Mouse (Mus musculus) liver, embryonic 14.5 days (tissue): ENCODE measurements at regions not wholly inside any gene's neighbourhood (a gene's known extent, or its start where the extent isn't known, plus 50 kb on each side); places are given as distances from the start of the nearest gene placed in this dataset.

Experiments used
- CTCF ChIP-seq: IDR thresholded peaks from 2 replicates; pipeline ENCODE4 v1.5.1; 2016; ENCODE audit warnings: antibody characterized with exemption, low read depth, control low read depth
- EP300 ChIP-seq: IDR thresholded peaks from 2 replicates; pipeline ENCODE4 v1.6.1; 2016; ENCODE audit warnings: antibody characterized with exemption, low read depth

DNA sequence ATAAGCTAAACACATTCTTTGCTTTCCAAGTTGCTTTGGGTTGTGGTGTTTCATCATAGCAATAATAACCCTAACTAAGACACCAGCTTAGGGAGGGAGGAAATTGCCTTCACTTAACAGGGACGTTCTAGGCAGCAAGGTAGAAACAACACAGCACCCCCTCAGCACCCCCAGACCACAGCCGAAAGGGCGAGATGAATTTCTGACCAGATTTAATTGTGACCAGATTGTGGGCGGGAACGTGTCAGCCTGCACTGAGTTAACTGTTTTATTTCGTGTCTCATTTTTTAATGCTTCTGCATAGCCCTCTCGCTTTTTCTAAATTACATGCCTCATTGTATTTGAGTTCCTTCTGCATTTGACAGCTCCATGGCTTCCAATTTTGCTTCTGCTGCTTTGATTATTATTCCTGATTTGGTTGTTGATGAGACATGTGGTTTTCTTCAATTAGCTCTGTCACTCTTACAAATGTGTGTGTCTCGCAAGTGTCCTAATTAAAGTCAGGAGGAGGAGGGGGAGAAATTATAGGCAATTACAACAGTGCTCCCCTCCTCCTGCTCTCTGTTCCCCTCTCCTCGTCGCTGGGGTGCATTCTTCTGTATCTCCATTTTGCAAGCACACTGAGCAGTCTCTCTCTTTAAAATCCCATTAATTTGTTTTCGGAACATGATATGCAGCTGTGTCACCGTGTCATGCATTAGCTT, 155.6 kb upstream of the Sel1l start:
- TF ChIP-seq EP300 = no peak
- TF ChIP-seq CTCF = no peak
